Mouse (Mus musculus) liver, adult 2 months (tissue): ENCODE measurements around the gene Prkce.

ENCODE experiments used
- CTCF ChIP-seq: fragments of 200-500 bp; IDR thresholded peaks from 2 replicates; pipeline ENCODE4 v1.5.1; 2011; ENCODE audit warnings: low read depth, low read length, control low read depth
- POLR2A ChIP-seq: fragments of 200-500 bp; IDR thresholded peaks from 2 replicates; pipeline ENCODE4 v1.6.1; 2011; ENCODE audit warnings: low read length, control low read depth; ENCODE audit not compliant: insufficient read depth; ENCODE audit errors: extremely low read depth

- TF ChIP-seq CTCF (no peak), POLR2A (no peak)
Observed at GRCm38 (mm10) chr17:86433117-86433516, 265.5 kb downstream of the Prkce start.
